Mouse (Mus musculus): Measurements from ENCODE around the gene Pdrg1. TPM values are rescaled to one million over a fixed set of nuclear protein-coding genes. Genes with fewer than 3 reads are reported as not detected.

Pdrg1 gene
- 219 TPM for polyA plus RNA-seq (2014; fragmentation: Illumina TruSeq; extraction: RNeasy Lipid Tissue Mini Kit (QIAGEN cat#74804); ENCODE audit: low read depth, low replicate concordance)

DNA sequence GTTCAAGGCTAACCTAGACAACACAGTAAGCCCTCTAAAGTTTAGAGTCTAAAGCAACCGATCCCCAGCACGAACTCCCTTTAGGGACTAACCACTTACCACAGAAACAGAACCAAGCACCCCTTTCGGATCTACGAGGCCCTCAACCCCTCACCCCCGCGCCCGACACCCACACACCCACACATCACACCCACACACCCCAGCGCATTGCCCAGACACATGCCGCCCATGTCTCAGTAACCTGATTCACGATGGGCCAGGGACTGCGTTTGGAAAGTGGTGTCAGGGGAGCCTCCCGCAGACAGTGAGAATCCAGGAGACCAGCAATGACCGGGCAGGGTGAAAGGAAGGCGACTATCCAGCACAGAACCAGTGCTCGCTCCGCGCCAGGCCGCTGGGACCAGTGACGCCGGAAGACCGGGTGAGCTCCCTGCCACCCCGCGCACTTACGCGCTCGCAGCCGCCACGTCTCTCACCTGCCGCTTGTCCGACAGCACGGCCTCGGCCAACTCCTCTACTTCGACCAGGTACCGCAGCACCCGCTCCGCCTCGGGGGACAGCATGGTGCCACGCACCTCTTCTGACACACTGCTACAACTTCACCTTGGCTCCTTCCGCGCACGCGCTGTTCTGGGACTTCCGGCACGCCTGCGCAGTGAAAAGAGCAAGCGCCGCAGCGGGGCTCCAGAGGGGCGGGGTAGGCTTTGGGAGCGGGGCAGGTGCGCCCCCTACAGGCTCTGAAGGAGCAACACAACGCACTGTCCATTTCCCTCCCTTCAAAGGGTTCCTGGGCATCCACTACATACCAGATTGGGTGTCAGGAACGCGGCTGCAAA is at the start of gene Pdrg1:
Pdrg1 (minus strand) TSS at position 670 of the 836 bp plus-strand sequence.

DNA sequence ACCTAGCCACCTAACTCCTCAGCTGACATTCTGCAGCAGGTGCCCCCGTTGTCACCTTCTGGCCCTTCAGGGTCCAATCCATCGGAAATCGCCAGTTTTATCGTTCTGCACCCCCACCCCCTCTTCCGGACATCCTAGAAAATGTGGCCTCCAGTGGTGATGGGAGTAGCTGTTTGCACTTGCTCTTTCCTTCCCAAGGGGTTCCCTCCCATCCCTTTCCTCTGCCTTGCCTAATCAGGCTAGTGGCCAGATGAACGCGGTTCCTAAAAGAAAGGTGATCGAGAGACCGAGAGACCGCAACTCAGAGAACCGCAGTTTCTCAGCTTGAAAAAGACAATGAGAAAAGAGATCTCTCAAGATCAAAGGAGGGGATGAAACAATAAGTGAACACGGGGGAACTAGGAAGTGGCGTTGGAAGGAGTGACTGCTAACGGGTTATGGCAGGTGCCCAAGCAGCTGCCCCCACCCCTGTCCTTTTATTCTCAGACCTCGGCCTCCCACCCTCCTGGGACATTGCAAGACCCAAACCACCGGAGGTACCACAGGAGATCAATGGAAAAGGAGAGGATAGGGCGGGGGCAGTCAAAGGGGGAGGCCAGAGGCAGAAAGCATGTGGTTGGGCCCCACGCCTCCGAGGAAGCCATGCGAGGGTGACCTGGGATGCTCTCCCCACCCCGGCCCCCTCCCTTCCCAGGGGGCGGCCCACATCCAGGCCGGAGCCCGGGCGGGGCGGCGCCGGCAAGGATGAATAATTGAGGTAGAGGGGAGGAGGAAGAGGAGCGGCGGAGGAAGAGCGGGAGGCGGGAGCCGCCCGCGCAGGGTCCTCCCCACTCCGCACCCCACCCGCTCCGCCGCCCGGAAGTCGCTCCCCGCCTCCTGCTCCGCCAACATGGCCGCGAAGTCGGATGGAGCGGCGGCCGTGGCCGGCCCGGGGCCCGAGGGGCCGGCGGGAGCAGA is 16.2 kb upstream of the Pdrg1 start, which contains the start of gene Xkr7:
Xkr7 (plus strand) TSS at position 727 of the 957 bp plus-strand sequence.

DNA sequence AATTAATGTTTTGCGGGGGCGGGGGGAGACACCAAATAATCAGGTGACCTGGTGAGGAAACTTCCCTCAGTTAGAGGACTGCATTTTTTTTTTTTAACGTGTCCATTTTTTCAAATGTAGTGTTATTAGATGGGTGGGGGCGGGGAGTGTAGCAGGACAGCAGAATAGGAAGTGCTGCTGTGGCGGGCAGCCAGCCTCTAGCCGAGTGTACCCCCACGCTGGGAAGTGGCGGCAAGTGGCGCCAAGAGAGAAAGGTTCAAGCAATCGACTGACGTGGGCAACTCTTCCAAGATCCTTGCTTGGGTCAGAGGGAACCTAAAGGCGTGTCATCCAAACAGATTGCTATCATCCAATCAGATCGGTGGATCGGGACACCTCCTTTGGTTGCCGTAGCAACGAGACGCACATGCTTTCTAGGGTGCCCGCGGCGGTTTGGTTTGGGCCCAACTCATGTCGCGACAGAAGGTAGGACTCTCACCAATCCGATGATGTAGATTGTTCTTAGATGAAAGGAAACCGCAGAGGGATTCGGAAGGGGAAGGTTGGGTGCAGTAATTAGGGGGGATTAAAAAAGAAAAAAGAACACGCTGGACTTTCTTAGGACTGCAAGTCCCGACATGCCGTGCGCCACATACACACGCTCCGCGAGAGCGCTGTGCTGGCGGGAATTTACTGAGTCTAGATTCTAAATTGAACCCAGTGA is 53.0 kb downstream of the Pdrg1 start, which contains the start of gene Ttll9:
Ttll9 (plus strand) TSS at position 395 of the 703 bp plus-strand sequence.

Other genes with a start within 250 kb of the Pdrg1 start
- gene Bcl2l1, start 183.7 kb downstream of the Pdrg1 start, polyA plus RNA-seq (2014; fragmentation: Illumina TruSeq; extraction: RNeasy Lipid Tissue Mini Kit (QIAGEN cat#74804); ENCODE audit: low read depth, low replicate concordance) = 42.0 TPM
- gene Tpx2, start 167.5 kb downstream of the Pdrg1 start, polyA plus RNA-seq (2014; fragmentation: Illumina TruSeq; extraction: RNeasy Lipid Tissue Mini Kit (QIAGEN cat#74804); ENCODE audit: low read depth, low replicate concordance) = 1.9 TPM
- 1.1 TPM for gene Mylk2, start 104.1 kb downstream of the Pdrg1 start, polyA plus RNA-seq (2014; fragmentation: Illumina TruSeq; extraction: RNeasy Lipid Tissue Mini Kit (QIAGEN cat#74804); ENCODE audit: low read depth, low replicate concordance)
- gene Foxs1, start 82.2 kb downstream of the Pdrg1 start, polyA plus RNA-seq (2014; fragmentation: Illumina TruSeq; extraction: RNeasy Lipid Tissue Mini Kit (QIAGEN cat#74804); ENCODE audit: low read depth, low replicate concordance) = 5.9 TPM
- gene Dusp15, start 63.7 kb downstream of the Pdrg1 start, polyA plus RNA-seq (2014; fragmentation: Illumina TruSeq; extraction: RNeasy Lipid Tissue Mini Kit (QIAGEN cat#74804); ENCODE audit: low read depth, low replicate concordance) = 21.3 TPM
- gene Ttll9, start 52.9 kb downstream of the Pdrg1 start, polyA plus RNA-seq (2014; fragmentation: Illumina TruSeq; extraction: RNeasy Lipid Tissue Mini Kit (QIAGEN cat#74804); ENCODE audit: low read depth, low replicate concordance) = 12.9 TPM
- gene Xkr7, start 16.4 kb upstream of the Pdrg1 start, polyA plus RNA-seq (2014; fragmentation: Illumina TruSeq; extraction: RNeasy Lipid Tissue Mini Kit (QIAGEN cat#74804); ENCODE audit: low read depth, low replicate concordance) = 4.2 TPM
- gene Ccm2l, start 50.5 kb upstream of the Pdrg1 start, polyA plus RNA-seq (2014; fragmentation: Illumina TruSeq; extraction: RNeasy Lipid Tissue Mini Kit (QIAGEN cat#74804); ENCODE audit: low read depth, low replicate concordance) = 11.4 TPM
- gene Hck, start 93.0 kb upstream of the Pdrg1 start, polyA plus RNA-seq (2014; fragmentation: Illumina TruSeq; extraction: RNeasy Lipid Tissue Mini Kit (QIAGEN cat#74804); ENCODE audit: low read depth, low replicate concordance) = 2.9 TPM
- 66.5 TPM for gene Tm9sf4, start 145.9 kb upstream of the Pdrg1 start, polyA plus RNA-seq (2014; fragmentation: Illumina TruSeq; extraction: RNeasy Lipid Tissue Mini Kit (QIAGEN cat#74804); ENCODE audit: low read depth, low replicate concordance)
- gene Tspyl3, start 210.0 kb upstream of the Pdrg1 start, polyA plus RNA-seq (2014; fragmentation: Illumina TruSeq; extraction: RNeasy Lipid Tissue Mini Kit (QIAGEN cat#74804); ENCODE audit: low read depth, low replicate concordance) = 3.0 TPM
- 8.0 TPM for gene Plagl2, start 226.0 kb upstream of the Pdrg1 start, polyA plus RNA-seq (2014; fragmentation: Illumina TruSeq; extraction: RNeasy Lipid Tissue Mini Kit (QIAGEN cat#74804); ENCODE audit: low read depth, low replicate concordance)
- gene Pofut1, start 226.1 kb upstream of the Pdrg1 start, polyA plus RNA-seq (2014; fragmentation: Illumina TruSeq; extraction: RNeasy Lipid Tissue Mini Kit (QIAGEN cat#74804); ENCODE audit: low read depth, low replicate concordance) = 16.7 TPM